Mouse (Mus musculus) myocyte (in vitro differentiated cells): Measurements from ENCODE around the gene Creb3l1. TPM values are rescaled to one million over a fixed set of nuclear protein-coding genes. Genes with fewer than 3 reads are reported as not detected.

ENCODE experiments used
- H3K27me3 ChIP-seq: one replicate; pipeline ENCODE4 v1.6.1; 2011; ENCODE audit not compliant: control insufficient read depth, insufficient read depth, insufficient read length
- H3K36me3 ChIP-seq: one replicate; pipeline ENCODE4 v1.6.1; 2011; ENCODE audit not compliant: control insufficient read depth, insufficient read depth
- H3K4me2 ChIP-seq: one replicate; pipeline ENCODE4 v1.6.1; 2011; ENCODE audit warnings: low read depth, control low read depth
- H3K4me3 ChIP-seq: one replicate; pipeline ENCODE4 v1.5.1; 2011; ENCODE audit warnings: mild to moderate bottlenecking, control low read depth, moderate library complexity
- H3K79me2 ChIP-seq: one replicate; pipeline ENCODE4 v1.6.1; 2011; ENCODE audit not compliant: control insufficient read depth, insufficient read depth
- H3ac ChIP-seq: one replicate; pipeline ENCODE4 v1.6.1; 2011; ENCODE audit not compliant: control insufficient read depth, insufficient read length
- CEBPB ChIP-seq: IDR thresholded peaks from 2 replicates; pipeline ENCODE4 v1.6.1; 2011; ENCODE audit warnings: mild to moderate bottlenecking, moderate library complexity; ENCODE audit not compliant: poor library complexity, insufficient read depth, severe bottlenecking
- E2F4 ChIP-seq: IDR thresholded peaks from one replicate; pipeline ENCODE4 v1.6.1; 2011; ENCODE audit warnings: mild to moderate bottlenecking, control low read depth, moderate library complexity; ENCODE audit not compliant: insufficient read depth
- MAX ChIP-seq: IDR thresholded peaks from one replicate; pipeline ENCODE4 v1.6.1; 2011; ENCODE audit warnings: low read depth, mild to moderate bottlenecking, control low read depth
- MYOD1 ChIP-seq, 3 experiments: IDR thresholded peaks; one replicate each; pipeline ENCODE4 v1.6.1; 2011; ENCODE audit warnings: control low read depth in 2 of 3, low read depth in 2 of 3, mild to moderate bottlenecking in 2 of 3, moderate library complexity in 1 of 3; ENCODE audit not compliant: insufficient read length in 2 of 3, control insufficient read depth in 1 of 3
- MYOG ChIP-seq, 3 experiments: IDR thresholded peaks; one replicate each; pipeline ENCODE4 v1.6.1; 2011; ENCODE audit warnings: control low read depth in 2 of 3, low read depth in 2 of 3, mild to moderate bottlenecking in 2 of 3; ENCODE audit not compliant: insufficient read length in 2 of 3, control insufficient read depth in 1 of 3, insufficient read depth in 1 of 3
- POLR2A ChIP-seq: IDR thresholded peaks from one replicate; pipeline ENCODE4 v1.6.1; 2011; ENCODE audit warnings: low read depth, mild to moderate bottlenecking, control low read depth, moderate library complexity; ENCODE audit not compliant: insufficient read length
- POLR2AphosphoS2 ChIP-seq: IDR thresholded peaks from one replicate; pipeline ENCODE4 v1.6.1; 2011; ENCODE audit warnings: low read depth, control low read depth; ENCODE audit not compliant: insufficient read length
- REST ChIP-seq: IDR thresholded peaks from one replicate; pipeline ENCODE4 v1.6.1; 2011; ENCODE audit warnings: mild to moderate bottlenecking, control low read depth, moderate library complexity; ENCODE audit not compliant: insufficient read depth, insufficient read length
- SRF ChIP-seq: IDR thresholded peaks from one replicate; pipeline ENCODE4 v1.6.1; 2011; ENCODE audit warnings: low read depth; ENCODE audit not compliant: control insufficient read depth, insufficient read length
- TCF12 ChIP-seq: IDR thresholded peaks from one replicate; pipeline ENCODE4 v1.6.1; 2011; ENCODE audit warnings: mild to moderate bottlenecking, control low read depth; ENCODE audit not compliant: poor library complexity, insufficient read depth, severe bottlenecking
- TCF3 ChIP-seq: IDR thresholded peaks from one replicate; pipeline ENCODE4 v1.6.1; 2011; ENCODE audit warnings: low read depth, control low read depth; ENCODE audit not compliant: insufficient read length
- USF1 ChIP-seq: IDR thresholded peaks from one replicate; pipeline ENCODE4 v1.6.1; 2011; ENCODE audit warnings: low read depth, mild to moderate bottlenecking, control low read depth, moderate library complexity
- polyA plus RNA-seq: library from polyadenylated mRNA; unstranded; fragments of >200 nt; fragmentation: generic; extraction: Trizol; gene quantifications from one replicate; pipeline ENCODE4 v1.2.1, GENCODE M21; 2012; ENCODE audit warnings: missing spikeins

Creb3l1 gene
- polyA plus RNA-seq, 1 experiment, result 97.3 TPM

- no peak overlapping the region for H3ac ChIP-seq
- no peaks in the 10 kb centered on the region for H3K27me3 ChIP-seq
- H3K4me2 ChIP-seq, result no peak overlapping the region
- H3K36me3 ChIP-seq, result peaks cover 14% of the 10 kb centered on the region
- no peaks in the 10 kb centered on the region for H3K79me2 ChIP-seq
- no peak overlapping the region for H3K4me3 ChIP-seq
- TF ChIP-seq CEBPB (no peak), TCF12 (no peak), USF1 (no peak), SRF (no peak), MYOD1 (IDR thresholded peaks at IDR 0.05; ENCODE audit: control insufficient read depth in 1 of 3, insufficient read length in 2 of 3, low read depth in 2 of 3) (no peak), POLR2AphosphoS2 (no peak), REST (no peak), E2F4 (no peak), TCF3 (no peak), MYOG (IDR thresholded peaks at IDR 0.05; ENCODE audit: control insufficient read depth in 1 of 3, insufficient read depth in 1 of 3, insufficient read length in 2 of 3, low read depth in 2 of 3) (no peak), POLR2A (no peak), MAX (no peak)
These were observed 89.3 kb downstream of the Creb3l1 start for GRCm38 (mm10) chr2:91934826-91935525.

DNA sequence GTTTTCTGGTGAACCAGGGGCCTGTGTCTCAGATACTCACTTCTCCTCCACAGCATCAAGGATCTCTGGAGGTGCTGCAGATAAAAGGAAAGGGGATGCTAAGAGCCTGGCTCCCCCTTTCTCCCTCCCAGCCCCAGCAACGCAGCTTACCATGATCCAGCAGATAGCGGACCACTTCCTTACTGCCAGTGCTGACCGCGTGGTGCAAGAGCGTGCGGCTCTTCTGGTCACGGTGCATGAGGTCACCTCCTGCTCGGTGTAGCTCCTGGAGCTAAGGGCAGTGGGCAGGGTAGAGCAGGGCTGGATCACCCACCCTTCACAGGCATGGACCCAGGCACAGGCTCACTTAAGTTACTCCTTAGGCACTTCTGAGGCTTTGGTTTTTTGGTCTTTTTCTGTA lies 90.3 kb downstream of the Creb3l1 start:
- Histone ChIP-seq H3K79me2 (no peaks in the 10 kb centered on the region), H3K4me2 (no peak overlapping the region), H3K36me3 (peaks cover 10% of the 10 kb centered on the region), H3K4me3 (no peak overlapping the region), H3ac (no peak overlapping the region), H3K27me3 (no peaks in the 10 kb centered on the region)
- TF ChIP-seq USF1, result no peak

DNA sequence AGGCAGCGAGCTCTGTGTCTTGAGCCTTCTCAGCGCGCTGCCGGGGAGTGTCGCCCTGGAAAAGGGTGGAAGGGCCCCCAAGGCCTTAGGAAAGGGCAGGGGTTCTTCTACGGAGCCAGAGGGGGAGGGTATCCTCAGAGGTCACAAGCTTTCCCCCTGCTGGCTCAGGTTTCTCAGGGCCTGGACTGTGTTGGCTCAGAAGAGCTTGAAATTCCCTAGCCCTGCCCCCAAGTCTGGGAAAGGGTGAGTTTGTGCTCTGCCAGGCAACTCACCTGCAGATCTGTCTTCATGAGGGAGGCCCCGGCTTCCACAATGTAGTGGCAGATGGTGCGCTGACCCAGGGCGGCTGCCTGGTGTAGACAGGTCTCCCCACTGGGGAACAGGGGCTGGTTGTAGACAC lies 90.8 kb downstream of the Creb3l1 start:
- TF ChIP-seq TCF12, result no peak
- no peak for TF ChIP-seq USF1
- TF ChIP-seq POLR2A, result no peak
- TF ChIP-seq TCF3, result no peak
- TF ChIP-seq POLR2AphosphoS2, result no peak
- TF ChIP-seq SRF, result no peak
- no peak for TF ChIP-seq E2F4
- TF ChIP-seq REST, result no peak
- no peak for TF ChIP-seq CEBPB
- no peak for TF ChIP-seq MYOD1 (IDR thresholded peaks at IDR 0.05; ENCODE audit: control insufficient read depth in 1 of 3, insufficient read length in 2 of 3, low read depth in 2 of 3)
- TF ChIP-seq MYOG (IDR thresholded peaks at IDR 0.05; ENCODE audit: control insufficient read depth in 1 of 3, insufficient read depth in 1 of 3, insufficient read length in 2 of 3, low read depth in 2 of 3), result no peak
- TF ChIP-seq MAX, result no peak

DNA sequence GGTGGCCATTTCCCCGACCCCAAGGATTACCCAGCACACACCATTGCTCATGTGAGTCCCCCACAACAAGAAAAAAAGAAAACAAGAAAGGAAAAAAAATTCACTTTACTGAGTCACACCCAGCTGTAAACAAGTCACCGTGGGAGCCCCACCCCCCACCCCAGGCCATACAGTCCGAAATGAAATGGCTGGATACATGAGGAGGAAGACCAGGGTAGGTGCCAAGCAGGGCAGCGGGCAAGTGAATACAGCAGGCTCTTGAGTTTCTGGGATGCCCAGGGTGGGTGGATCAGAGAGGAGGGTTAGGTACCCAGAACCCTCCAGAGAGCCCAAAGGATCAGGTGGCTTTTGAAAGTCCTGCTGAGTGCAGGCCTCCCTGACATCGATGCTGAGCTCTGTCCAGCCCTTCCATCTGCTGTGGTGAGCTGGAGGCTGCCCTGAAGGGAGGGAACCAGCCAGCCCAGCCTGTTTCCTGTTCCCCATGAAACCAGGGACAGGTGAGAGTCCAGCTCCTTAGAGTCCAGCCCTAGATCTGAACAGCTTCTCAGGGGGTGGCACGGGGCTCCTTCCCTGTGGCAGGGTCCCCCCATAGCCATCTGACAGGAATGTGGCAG lies 91.5 kb downstream of the Creb3l1 start:
- Histone ChIP-seq H3K36me3 (peaks cover 5% of the 10 kb centered on the region), H3K4me3 (no peak overlapping the region), H3K27me3 (no peaks in the 10 kb centered on the region), H3ac (no peak overlapping the region), H3K79me2 (no peaks in the 10 kb centered on the region), H3K4me2 (no peak overlapping the region)
- TF ChIP-seq CEBPB, result no peak
- TF ChIP-seq MYOG (IDR thresholded peaks at IDR 0.05; ENCODE audit: control insufficient read depth in 1 of 3, insufficient read depth in 1 of 3, insufficient read length in 2 of 3, low read depth in 2 of 3), result no peak

More for the DNA sequence above, 90.8 kb downstream of the Creb3l1 start:
- no peak overlapping the region for H3ac ChIP-seq
- H3K27me3 ChIP-seq, result no peaks in the 10 kb centered on the region
- no peaks in the 10 kb centered on the region for H3K79me2 ChIP-seq
- H3K4me3 ChIP-seq, result no peak overlapping the region
- H3K4me2 ChIP-seq, result no peak overlapping the region
- peaks cover 5% of the 10 kb centered on the region for H3K36me3 ChIP-seq

Other genes with a start within 250 kb of the Creb3l1 start
- 0.64 TPM for gene Chrm4, start 97.3 kb downstream of the Creb3l1 start, polyA plus RNA-seq
- gene Mdk, start 92.2 kb downstream of the Creb3l1 start, polyA plus RNA-seq, result 0.29 TPM
- 4.7 TPM for gene Gm9821, start 78.8 kb downstream of the Creb3l1 start, polyA plus RNA-seq
- 68.4 TPM for gene Dgkz, start 48.6 kb downstream of the Creb3l1 start, polyA plus RNA-seq
- gene Phf21a, start 68.6 kb upstream of the Creb3l1 start, polyA plus RNA-seq, result 14.7 TPM